Mouse (Mus musculus) Muller cell, postnatal 12 days (primary cell): ENCODE measurements around the gene Cyp17a1.

Source experiments
- DNase-seq: peaks from one replicate; pipeline ENCODE4 v3.0.0-alpha.2; 2015; ENCODE audit errors: inconsistent ontology term

The Cyp17a1 gene

DNA sequence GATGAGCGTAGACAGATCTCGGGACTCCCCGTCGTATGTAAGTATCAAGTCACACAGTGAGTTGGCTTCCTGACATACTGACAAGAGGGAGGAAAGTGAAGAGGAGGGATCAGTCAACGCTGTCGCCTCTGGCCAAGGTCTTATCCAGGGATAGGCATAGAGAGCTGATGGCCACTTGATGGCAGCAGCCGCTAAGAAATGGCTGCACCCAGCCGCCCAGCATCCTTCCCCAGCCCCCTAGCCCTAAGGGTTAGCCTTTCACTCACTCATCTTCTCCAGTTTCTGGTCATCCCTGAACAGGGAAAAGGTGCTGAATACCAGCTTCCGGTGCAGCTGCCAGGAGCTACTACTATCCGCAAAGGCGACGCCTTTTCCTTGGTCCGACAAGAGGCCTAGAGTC lies 2.3 kb downstream of the Cyp17a1 start:
- peak; percentile 46 for DNase-seq

DNA sequence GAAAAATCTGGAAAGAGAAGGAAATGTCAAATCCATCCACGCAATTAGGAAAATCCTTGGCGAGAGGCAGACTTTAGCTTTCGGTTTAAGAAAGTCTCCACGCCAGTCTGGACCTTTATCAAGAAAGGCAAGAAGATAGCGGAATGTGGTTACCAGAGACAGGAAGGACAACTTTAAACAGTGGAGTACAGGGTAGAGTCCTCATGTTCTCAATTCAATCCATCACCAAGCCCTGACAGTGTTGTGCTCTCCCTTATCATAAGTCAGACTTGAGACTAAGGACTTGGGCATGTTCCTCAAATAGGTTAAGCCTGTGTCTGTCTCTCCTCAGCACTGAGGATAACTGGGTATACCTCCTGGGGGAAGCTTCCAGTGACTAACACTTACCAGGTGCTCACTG lies 3.2 kb downstream of the Cyp17a1 start:
- DNase-seq: no peak

DNA sequence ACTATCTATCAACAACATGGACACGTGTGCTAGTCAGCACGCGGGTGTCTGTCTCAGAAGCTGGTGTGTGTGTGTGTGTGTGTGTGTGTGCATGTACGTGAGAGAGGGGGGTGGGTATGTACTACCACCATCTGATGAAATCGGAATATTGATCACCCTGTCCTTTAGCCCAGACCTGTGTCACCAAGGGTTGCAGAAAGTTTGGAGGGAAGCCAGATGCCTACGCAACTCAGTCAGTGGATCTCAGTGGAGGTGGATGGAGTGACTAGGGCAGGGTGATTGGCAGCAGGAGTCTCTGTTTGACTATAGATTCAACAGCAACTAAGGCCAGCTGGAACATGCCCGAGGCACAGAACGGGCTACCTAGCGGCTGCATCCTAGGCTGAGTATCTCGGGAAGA lies 4.7 kb downstream of the Cyp17a1 start:
- DNase-seq: no peak

DNA sequence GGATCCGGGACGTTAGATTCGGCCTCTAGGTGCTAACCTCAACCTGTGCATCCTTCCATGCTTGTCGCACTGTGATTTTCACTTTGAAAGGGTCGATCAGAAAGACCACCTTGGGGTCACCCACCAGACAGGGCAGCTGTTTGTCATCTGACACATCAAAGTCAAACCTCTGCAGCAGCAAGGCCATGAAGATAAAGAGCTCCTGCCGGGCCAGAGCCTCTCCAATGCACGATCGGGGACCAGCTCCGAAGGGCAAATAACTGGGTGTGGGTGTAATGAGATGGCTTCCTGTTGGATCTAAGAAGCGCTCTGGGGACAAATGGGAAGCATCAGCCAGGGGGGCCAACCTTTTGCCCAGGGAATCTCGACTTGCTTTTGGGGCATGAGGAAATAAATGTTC lies 5.7 kb downstream of the Cyp17a1 start:
- no peak for DNase-seq

DNA sequence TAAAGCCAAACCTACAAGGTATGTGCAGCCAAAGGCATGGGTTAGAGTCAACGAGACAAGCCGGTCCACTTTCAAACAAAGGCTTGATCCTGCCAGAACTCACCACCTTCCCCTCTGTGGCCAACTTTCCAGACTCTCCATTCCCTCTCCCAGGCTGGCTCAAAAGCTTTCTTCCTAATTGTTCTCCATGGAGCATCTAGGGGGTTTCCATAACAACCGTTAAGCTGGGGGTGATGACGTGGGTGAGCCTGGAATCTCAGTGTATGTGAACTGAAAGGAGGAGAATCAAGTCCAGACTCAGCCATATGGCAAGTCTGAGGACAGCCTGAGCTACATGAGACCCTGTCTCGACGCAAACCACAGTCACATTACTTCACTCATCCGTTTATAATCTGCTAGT lies 7.5 kb downstream of the Cyp17a1 start:
- peak; percentile 26 for DNase-seq

DNA sequence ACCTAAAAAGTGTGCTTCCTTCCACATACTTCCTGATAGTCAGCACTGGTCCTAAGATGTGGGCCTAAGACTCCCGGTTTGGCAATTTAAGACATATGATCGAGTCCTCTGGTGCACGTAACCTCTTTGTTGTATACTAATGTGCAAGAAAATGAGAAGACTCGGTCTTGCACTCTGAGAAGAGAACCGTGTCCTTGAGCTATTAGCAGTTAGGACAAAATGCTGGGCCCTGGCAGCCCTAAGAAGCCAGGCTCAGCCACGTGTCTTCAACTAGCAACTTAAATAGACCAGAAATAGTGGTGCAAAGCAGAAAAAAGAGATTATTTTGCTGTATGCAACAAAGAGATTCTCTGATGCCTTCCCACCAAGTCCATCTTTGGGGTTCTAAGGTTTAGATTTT lies 10.2 kb downstream of the Cyp17a1 start:
- DNase-seq: no peak

DNA sequence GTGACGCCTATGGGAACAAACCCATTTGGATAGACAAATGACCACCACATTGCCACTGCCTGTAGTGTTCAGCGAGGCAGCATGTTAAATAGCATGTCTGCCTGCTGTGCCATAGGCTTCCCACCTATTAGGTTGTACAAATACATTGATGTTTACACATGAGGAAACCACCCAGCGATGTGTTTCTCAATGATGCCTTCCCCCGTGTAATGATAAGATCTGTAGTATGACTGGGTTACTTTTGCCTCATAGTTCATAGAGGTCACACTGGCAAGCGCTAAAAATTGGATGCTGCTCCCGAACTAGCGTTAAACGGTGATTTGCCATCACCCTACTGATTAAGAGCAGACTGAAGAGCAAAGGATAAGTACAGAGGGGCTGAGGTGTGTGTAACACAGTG lies 10.8 kb downstream of the Cyp17a1 start:
- DNase-seq: no peak

DNA sequence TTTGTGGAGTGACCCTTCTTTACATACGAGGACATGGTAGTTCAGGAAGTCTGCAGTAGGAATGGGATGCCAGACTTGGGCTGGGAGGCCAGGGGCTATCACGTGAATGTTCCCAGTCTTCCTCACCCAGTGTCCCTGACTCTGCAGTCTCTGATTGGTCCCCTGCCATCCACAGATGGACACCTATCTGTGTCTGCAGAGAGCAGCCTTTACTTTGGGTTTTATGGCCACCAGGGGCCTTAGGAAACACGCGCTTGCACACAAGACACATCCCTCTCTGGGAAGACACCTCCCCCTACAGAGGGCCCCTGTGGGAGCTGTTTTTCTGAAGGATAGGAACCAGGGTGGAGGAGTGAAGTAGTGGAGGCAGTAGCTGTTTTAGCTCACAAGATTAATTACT lies 11.5 kb downstream of the Cyp17a1 start:
- DNase-seq: no peak

DNA sequence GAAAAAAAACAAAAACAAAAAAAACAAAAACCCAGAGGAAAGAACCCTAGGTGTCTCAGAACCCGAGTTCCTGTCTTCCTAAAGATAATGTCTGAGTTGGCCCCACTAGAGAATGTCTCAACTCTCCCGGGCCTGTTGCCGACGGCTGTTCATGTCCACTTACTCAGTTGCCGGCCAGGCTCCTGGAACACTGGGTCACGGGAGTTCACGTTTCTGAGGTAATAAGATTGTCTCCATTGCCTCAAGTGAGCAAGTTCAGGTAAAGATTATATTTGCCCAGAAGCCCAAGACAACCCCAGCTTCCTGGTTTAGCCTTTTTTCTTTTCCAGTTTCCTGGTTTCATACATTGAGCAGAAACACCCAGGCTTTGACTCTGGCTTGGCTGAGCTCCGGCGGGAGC lies 14.1 kb downstream of the Cyp17a1 start:
- DNase-seq: no peak

DNA sequence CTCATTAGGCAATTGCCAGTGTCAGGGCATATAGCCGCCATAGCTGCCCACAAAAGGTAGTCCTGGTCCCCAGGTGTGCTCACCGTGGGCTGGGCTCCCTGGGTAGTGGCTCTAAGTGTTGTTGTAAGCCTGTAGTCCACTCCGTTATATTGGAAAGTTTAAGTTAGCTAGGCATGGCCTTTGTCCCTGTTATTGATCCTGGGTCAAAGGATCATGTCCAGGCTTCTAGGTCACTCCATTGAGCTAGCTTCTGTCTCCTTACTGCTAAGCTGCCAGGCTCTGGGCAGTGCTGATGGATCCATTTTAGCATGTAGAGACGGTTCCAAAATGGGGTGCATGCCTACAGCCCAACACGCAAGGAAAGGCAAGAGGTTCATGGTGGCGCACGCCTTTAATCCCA lies 14.6 kb downstream of the Cyp17a1 start:
- DNase-seq: no peak

DNA sequence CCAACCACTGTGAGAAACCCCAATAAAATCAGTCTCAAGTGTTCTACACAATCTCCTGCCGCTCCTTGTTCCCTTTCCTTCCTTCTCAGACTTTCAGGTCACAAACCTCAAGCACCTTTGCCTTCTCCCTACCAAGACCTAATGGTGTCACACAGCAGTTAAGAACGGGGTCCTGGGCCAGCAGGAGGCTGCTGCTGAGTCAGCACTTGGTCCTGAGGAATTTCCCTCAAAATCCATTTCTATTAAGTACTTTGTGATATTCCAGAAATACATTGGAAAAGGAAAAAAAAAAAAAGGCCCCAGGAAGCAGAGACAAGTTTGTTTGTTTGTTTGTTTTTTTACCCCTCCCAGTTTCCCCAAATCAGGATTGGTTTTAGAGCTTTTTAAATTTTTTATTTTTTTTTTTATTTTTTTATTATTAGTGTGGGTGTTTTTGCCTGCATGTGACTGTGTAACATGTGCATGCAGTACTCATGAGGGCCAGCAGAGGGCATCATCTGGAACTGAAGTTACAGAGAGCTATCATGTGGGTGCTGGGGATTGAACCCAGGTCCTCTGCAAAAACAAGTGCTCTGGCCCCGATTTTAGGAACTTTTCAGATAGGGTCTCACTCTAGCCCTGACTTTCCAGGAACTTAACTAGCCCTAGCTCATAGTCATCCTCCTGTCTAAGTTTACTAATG lies 15.5 kb downstream of the Cyp17a1 start:
- DNase-seq: no peak

DNA sequence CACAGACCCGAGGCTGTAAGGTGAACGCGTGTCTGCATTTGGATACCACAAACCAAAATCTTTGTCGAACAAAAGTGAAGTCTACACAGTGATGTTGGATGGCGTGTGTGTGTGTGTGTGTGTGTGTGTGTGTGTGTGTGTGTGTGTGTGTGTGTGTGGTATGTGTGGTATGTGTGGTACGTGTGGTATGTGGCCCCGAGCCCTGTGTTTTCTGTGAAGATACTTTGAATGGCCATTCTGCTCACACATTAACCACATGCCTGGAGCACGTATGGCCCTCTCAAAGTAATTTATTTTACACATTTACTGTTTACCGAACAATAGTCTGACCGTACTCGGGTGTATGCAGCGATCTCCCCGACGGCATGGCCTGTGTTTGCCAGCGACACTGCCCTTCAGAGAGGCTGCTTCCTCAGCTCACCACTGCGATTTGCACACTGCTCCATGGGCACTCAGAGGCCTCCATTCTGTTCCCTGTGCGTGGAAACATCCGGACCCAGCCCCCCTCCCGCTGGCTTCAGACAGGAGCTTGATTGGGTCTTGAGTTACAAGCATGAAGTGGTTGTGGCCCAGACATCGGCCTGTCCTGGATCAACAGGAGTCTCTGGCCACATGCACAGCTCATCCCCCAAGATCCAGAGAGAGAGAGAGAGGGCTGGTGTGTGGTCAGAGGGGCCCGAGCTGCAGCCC lies 16.7 kb downstream of the Cyp17a1 start:
- DNase-seq: no peak

DNA sequence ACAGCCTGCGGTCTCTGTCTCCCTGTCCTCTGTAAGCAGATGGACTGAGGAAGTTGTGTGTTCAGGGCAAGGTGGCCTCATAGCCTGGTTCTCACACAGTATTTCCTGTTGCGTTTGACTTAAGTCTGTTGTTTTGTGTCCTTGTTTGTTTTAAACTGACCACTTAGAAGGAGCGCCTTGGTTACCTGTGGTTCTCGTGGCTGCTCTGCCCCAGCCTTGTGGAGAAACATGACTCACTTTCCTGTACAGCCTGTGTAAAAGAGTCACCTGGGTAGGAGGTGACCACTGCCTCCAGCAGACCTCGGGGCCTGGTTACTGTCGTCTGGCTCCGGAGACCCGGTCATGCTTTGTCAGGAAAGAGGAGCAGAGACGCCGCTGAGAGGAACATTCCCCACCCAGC lies 17.3 kb downstream of the Cyp17a1 start:
- no peak for DNase-seq

DNA sequence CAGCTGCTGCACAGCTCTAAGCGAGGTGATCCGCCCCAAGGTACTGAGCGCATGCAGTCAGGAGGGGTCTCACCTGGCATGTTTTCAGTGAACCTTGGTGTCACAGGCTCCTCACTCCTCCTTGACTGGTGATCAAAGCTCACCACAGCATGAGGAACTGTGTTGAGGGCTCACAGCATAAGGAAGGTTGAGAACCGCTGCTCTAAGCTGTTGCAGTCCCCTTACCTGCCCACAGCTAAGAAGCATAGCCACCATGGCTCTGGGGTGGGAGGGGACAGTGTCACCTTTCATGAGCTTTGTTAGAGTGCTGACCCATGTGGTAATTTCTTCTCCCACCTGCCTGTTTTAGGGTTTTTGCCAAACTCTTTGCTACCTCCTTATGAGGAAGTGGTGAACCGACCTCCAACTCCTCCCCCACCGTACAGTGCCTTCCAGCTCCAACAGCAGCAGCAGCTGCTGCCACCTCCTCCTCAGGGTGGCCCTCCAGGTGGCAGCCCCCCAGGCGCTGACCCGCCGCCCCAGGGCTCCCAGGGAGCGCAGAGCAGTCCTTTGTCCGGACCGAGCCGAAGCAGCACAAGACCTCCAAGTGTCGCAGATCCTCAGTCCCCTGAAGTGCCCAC lies 19.2 kb downstream of the Cyp17a1 start:
- DNase-seq: no peak

DNA sequence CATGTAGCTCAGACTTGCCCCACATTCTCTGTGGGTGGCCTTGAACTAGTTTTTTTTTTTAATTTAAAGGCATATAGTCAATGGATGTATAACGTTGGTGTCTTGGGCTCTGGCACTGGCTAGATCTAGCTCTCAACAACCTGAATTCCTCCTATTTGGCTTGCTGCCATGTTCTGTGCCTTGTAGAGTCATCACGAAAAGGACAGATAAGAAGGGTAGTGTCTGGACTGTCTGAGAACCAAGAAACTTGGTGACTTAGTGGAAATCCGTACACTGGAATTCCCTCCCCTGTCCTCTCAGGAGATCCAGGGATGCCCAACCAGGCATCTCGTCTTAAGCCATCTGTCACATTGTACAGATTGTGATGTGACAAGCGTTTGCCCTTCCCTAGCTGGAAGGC lies 19.8 kb downstream of the Cyp17a1 start:
- DNase-seq: no peak

DNA sequence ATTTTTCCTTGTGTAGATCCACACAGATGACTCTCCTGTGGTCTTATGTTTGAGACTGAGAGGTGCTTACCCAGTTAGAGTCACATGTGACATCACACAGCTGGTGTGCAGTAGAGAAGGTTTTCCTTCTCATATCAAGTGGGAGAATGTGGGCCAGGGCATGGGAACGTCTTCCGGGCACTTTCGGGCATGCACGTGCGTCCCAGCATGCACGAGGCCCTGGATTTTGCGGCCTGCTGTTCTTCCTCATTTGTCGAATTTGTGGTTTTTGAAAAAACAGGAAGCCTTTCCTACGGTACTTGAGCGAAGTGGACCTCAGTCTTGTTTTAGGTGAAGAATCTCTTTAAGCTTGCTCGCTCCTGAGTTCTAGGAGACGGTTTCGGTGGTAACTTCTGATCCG lies 24.4 kb downstream of the Cyp17a1 start:
- no peak for DNase-seq

DNA sequence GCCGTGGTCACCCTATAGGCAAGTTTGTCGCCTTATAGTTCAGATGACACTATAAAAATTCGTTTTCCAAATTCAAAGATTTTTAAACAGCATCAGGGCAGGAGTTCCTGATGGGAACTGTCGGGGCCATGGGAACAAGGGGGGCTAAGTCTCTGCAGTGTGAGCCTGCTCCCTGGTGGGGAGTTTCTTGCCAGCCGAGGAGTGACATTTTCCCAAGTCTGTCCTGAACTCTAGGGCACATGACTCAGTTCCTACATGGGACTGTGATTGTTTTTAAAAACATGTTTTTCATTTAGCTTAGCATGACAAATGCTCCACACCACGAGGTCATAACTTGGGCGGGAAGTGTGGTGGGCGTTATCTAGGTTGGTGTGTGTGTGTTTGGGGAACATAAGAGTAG lies 25.1 kb downstream of the Cyp17a1 start:
- DNase-seq: no peak

DNA sequence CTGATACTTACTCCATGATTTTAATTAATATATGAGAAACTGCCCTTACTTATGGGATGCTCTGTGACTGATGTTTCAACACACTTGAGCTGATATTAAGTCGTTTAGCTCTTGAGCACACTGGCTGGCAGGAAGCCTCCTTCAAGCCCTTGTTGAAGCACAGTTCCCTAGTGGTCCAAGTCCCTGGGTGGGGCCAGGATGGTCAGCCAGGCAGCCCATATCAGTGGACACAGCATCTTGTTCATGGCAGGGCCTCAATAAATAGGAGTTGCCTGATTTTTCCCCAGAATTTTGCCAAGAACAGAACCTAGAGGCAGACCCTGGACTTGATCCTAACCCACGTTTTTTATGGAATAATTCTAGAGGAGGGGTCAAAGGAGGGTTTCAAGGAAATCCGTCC lies 25.7 kb downstream of the Cyp17a1 start:
- DNase-seq: no peak

DNA sequence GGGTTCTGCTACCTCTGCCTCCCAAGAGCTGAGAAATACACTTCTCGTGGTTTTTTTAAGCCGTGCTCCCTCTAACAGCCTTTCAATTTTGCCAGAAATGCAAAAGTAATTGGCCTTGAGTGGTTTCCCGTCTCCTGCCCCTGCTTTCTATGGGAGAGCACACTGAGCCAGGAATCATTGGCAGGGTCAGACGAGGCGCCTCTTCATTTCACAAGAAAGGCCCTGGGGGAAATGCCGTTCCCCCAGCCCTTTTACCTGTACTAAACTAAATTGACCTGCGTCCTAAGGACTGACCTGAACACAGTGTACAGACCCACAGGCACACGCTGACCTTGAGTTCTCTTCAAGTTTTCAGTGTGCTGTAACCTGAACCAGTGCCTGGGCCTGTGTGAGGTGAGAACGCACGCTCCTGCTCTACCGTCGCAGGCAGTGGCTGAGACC lies 26.9 kb downstream of the Cyp17a1 start:
- peak; percentile 52 for DNase-seq

DNA sequence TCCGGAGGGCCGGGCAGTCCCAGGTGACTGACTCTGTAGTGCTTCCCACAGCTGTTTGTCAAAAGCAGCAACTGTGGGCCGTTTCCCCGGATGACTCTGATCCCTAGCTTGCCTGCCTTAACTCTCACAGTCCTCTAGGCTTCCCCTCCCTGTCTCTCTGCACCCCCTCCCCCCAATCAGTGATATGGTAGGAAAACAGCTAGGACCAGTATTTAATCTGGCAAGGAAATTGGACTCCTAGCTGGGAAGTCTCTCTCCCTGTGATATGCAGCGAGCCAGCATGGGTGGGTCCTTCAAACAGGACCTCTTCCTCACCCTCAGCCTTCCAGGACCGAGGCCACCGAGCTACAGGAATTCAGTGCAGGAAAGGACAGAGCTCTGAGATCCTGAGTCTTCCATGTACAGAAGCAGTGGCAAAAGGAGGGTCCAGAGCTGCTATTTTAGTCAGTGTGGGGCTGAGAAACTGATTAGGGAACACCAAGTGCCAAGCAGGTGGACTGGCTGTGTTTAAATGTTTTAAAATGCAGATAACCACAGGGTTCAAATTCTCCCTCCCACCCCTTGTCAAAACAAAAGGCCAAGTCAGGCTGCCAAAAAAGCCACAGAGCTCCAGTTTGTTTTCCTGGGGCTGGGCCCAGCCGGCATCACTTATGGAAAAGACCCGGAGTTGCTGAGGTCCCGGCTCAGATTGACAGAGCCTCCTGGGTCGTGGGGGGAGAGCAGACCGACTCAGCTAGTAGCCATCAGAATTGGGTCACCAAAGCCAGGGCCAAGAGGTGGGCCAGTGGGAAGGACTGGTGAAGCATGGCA lies 28.0 kb downstream of the Cyp17a1 start:
- peak; percentile 93 for DNase-seq

DNA sequence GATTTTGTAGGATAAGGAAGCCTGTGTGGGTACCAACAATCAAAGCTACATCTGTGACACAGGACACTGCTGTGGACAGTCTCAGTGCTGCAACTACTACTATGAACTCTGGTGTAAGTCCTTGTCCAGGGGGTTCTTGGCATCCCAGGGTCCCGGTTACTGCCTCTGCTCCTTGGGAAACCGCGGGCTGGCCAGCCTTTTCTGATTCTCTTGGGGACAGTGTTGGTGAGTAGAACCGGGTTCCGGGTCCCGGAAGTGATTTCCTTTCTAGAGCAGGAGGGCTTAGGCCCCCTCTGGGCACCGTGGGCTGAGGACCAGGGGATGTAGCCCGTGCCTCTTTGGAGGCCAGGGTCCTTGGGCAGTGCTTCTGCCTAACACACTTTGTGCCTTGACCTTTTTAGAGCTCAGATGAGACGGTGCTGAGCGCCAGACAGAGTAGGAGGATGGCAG lies 28.6 kb downstream of the Cyp17a1 start:
- DNase-seq: no peak

DNA sequence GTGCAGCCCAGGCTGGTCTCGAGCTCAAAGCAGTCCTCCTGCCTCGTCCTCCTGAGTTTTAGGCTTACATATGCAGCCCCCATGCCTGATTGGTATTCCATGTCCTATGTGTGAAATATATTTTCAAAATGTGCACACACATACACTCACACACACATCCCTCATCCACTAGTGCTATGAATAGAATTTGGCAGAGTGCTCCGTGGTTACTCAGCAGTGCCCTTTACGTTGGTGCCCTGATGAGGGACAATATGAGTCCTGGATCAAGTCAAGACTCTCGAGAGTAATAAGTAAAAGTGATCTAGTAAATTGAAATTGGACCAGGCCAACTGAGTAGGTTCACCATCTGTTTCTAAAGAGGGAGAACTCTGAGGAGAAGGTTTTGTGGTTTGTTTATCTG lies 29.7 kb downstream of the Cyp17a1 start:
- no peak for DNase-seq
